Mouse (Mus musculus) embryonic fibroblast, embryonic 13.5 days (primary cell): ENCODE measurements around the gene Foxd3.

Experiments
- CTCF ChIP-seq: IDR thresholded peaks from 2 replicates; pipeline ENCODE4 v1.5.1; 2011; ENCODE audit warnings: mild to moderate bottlenecking, control low read depth, low read length, moderate library complexity, borderline replicate concordance; ENCODE audit not compliant: insufficient read depth
- POLR2A ChIP-seq: IDR thresholded peaks from 2 replicates; pipeline ENCODE4 v1.6.1; 2011; ENCODE audit warnings: low read depth, mild to moderate bottlenecking, control low read depth, low read length, moderate library complexity

DNA sequence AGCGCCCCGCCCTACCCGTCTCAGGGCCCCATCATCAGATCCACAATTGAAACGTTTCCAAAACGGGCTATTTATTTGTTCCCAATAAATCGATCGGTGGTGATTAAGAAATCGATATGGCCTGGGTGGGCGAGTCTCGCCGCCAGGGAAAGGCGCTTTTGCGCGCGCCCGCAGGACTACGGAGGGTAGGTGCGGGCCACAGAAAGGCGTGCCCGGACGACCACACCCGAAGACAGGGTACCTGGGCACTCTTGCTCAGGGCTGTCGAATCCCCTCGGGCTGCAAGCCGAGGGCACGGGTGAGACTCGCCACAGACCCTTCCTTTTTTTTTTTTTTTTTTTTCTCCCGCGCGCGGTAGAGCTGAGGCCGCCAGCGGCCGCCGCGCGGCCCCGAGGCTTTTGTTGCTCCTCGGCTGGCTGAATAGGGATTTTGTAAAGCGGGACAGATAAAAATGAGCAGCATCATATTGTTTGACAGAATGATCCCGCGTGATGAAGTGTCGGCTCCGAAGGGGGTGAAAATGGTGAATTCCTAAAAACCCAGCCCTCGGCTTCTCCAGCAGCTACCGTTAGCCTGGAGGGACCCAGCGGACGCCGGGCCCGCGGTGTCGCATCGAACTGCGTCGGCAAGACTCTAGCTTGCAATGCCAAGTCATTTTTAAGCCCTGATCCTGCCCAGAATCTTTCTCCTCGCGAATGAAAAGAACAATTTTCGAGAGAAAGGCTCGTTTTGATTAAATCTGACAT lies 5.0 kb upstream of the Foxd3 start:
- TF ChIP-seq POLR2A (no peak), CTCF (no peak)
